Mouse (Mus musculus): ENCODE results near the gene Snx17. TPM values are rescaled to one million over a fixed set of nuclear protein-coding genes. Genes with fewer than 3 reads are reported as not detected.

The Snx17 gene
- polyA plus RNA-seq, 1 experiment, result 2.7 TPM

DNA sequence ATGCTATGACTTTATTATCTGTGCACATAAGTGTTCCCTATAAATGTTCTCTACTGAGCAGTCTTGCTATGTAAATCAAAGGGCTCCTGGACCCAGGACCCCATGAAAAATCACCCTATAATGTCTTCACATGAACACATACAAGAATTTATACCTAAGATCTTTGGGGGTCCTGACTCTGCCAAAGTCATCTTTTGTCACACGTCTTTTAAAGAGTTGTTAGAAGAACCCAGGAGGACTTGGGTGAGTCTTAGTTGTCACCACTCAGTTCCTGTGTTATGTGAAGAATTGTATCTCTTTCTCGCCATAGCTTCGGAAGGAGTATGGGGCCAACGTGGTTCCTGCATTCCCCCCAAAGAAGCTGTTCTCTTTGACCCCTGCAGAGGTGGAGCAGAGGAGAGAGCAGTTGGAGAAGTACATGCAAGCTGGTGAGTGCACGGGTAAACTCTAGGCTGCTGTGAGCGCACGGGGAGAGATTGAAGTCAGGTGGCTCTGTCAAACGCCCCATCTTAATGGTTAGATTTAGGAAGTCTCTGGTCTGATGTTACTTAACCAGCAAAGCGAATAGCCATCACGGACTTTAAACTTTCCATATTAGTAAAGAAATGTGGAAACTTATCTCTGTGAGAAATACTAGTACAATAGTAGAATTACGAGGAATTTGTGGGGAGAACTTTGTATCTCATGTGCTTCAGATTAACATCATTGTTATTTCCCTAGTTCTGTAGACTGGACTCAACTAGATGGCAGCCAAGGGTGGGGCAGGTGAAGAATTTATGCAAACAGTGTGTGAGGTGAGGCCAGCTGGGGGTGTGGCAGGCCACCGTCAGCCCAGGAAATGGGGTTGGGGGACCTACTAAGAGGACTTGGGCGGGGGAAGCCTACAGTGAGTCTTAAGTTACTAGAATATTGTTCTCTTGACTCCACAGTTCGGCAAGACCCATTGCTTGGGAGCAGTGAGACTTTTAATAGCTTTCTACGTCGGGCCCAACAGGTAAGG, 1.8 kb downstream of the Snx17 start:
- TF ChIP-seq TAL1 (IDR thresholded peaks at IDR 0.05; ENCODE audit: low read length) (no peak), GATA1 (IDR thresholded peaks at IDR 0.05; ENCODE audit: low read length) (no peak)
- Histone ChIP-seq H3K4me1 (ENCODE audit: control insufficient read depth) (peaks cover 55% of the 10 kb centered on the region), H3K9me3 (ENCODE audit: control insufficient read depth, low read length) (no peaks in the 10 kb centered on the region), H3K27me3 (ENCODE audit: control insufficient read depth) (no peaks in the 10 kb centered on the region), H3K36me3 (ENCODE audit: control insufficient read depth) (peaks cover 73% of the 10 kb centered on the region), H3K4me3 (replicated peaks) (peak overlapping the region; percentile 89)

DNA sequence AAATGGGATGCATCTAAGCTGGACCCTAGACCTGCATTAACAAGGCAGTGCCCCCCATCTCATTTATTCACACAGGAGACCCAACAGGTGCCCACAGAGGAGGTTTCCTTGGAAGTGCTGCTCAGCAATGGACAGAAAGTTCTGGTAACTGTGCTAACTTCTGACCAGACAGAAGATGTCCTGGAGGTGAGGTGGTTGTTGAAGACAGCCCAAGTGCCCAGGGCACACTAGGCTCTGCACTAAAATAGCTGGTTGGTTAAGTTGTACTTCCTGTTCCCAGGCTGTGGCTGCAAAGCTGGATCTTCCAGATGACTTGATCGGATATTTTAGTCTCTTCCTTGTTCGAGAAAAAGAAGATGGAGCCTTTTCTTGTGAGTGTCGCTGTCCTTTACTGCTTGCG, 2.6 kb downstream of the Snx17 start:
- Histone ChIP-seq H3K4me1 (ENCODE audit: control insufficient read depth) (peaks cover 60% of the 10 kb centered on the region), H3K9me3 (ENCODE audit: control insufficient read depth, low read length) (no peaks in the 10 kb centered on the region), H3K4me3 (replicated peaks) (no peak overlapping the region), H3K27me3 (ENCODE audit: control insufficient read depth) (no peaks in the 10 kb centered on the region), H3K36me3 (ENCODE audit: control insufficient read depth) (peaks cover 73% of the 10 kb centered on the region)
- TF ChIP-seq TAL1 (IDR thresholded peaks at IDR 0.05; ENCODE audit: low read length), result no peak

DNA sequence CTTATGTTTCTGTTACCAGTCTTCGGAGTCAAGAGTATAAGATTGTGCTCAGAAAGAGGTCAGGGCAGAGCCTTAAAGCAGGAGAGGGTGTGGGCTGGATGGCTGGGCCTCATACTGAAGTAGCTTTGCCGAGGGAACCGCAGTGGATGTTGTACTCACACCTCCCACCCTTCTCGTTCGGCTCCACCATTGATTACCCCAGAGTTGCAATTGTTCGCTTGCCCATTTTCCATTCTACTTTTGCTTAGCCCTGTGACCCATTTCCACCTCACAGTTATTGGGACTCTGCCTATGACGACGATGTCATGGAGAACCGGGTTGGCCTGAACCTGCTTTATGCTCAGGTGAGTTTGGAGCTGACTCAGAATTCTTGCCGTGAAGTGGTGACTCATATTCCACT, 3.2 kb downstream of the Snx17 start:
- Histone ChIP-seq H3K36me3 (ENCODE audit: control insufficient read depth) (peaks cover 72% of the 10 kb centered on the region), H3K9me3 (ENCODE audit: control insufficient read depth, low read length) (no peaks in the 10 kb centered on the region), H3K4me3 (replicated peaks) (no peak overlapping the region), H3K27me3 (ENCODE audit: control insufficient read depth) (no peaks in the 10 kb centered on the region), H3K4me1 (ENCODE audit: control insufficient read depth) (peaks cover 57% of the 10 kb centered on the region)
- TF ChIP-seq TAL1 (IDR thresholded peaks at IDR 0.05; ENCODE audit: low read length), result no peak
- no peak for TF ChIP-seq GATA1 (IDR thresholded peaks at IDR 0.05; ENCODE audit: low read length)

DNA sequence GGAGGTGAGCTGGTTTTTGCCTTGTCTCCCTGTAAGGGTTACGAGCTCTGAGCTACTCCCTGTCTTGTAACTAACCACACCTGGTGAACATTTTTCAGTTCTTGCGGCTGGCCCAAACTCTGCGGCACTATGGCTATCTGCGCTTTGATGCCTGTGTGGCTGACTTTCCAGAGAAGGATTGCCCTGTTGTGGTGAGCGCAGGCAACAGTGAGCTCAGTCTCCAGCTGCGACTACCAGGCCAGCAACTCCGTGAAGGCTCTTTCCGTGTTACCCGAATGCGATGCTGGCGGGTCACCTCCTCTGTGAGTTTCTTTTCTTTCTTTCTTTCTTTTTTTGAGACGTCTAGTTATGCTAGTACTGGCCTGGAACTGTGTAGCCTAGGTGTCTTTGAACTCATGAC, 4.0 kb downstream of the Snx17 start:
- Histone ChIP-seq H3K4me1 (ENCODE audit: control insufficient read depth) (peaks cover 55% of the 10 kb centered on the region), H3K9me3 (ENCODE audit: control insufficient read depth, low read length) (no peaks in the 10 kb centered on the region), H3K27me3 (ENCODE audit: control insufficient read depth) (no peaks in the 10 kb centered on the region), H3K4me3 (replicated peaks) (no peak overlapping the region), H3K36me3 (ENCODE audit: control insufficient read depth) (peaks cover 73% of the 10 kb centered on the region)
- TF ChIP-seq TAL1 (IDR thresholded peaks at IDR 0.05; ENCODE audit: low read length) (no peak), GATA1 (IDR thresholded peaks at IDR 0.05; ENCODE audit: low read length) (no peak)

DNA sequence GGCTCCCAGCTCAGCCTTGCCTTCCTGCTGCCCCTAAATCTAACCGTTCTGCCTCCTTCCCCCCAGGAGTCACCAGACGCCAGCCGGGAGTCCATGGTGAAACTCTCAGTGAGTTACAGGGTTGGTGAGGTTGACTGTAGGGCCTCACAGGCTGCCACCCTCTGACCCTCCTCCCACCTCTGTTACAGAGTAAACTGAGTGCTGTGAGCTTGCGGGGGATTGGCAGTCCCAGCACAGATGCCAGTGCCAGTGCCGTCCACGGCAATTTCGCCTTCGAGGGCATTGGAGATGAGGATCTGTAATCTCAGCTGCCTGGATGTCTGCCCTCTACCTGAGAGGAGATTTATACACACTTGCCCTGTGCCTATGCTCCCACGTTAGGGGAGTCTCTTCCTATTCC, 5.1 kb downstream of the Snx17 start:
- Histone ChIP-seq H3K9me3 (ENCODE audit: control insufficient read depth, low read length) (no peaks in the 10 kb centered on the region), H3K4me3 (replicated peaks) (no peak overlapping the region), H3K36me3 (ENCODE audit: control insufficient read depth) (peaks cover 84% of the 10 kb centered on the region), H3K4me1 (ENCODE audit: control insufficient read depth) (peaks cover 59% of the 10 kb centered on the region), H3K27me3 (ENCODE audit: control insufficient read depth) (no peaks in the 10 kb centered on the region)
- TF ChIP-seq TAL1 (IDR thresholded peaks at IDR 0.05; ENCODE audit: low read length) (no peak), GATA1 (IDR thresholded peaks at IDR 0.05; ENCODE audit: low read length) (no peak)

DNA sequence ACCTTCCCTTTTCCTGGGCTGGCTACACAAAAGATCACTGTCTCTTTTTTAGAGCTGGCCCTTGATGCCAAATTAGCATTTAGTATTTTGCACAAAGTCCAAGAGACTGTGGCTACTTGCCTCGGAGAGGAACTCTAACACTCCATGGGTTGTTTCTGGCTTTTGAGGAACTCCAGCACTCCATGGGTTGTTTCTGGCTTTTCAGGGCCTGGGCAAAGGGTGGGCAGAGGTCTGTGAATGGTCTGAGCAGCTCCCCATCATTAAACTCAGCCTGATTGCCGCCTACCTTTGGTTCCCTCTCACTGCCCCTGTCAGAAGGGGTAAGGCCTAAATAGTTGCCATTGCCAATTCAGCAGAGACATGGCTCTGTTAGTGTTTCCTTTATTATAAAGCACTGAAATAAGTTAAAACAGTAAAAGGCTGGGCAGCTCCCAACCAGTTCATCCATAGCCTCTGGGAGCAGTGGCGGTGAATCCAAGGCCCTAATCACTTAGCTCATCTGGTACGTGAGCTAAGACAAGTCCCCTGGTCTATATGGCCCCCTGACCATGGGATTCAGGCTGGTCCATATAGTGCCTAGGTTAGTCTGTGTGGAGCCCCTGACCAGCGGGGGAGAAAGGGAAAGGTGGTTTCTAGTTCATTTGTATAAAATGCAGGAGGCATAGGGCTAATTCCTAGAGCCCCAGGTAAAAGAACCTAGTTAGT, 5.7 kb downstream of the Snx17 start:
- TF ChIP-seq GATA1 (IDR thresholded peaks at IDR 0.05; ENCODE audit: low read length) (no peak), TAL1 (IDR thresholded peaks at IDR 0.05; ENCODE audit: low read length) (no peak)
- Histone ChIP-seq H3K4me1 (ENCODE audit: control insufficient read depth) (peaks cover 58% of the 10 kb centered on the region), H3K9me3 (ENCODE audit: control insufficient read depth, low read length) (no peaks in the 10 kb centered on the region), H3K27me3 (ENCODE audit: control insufficient read depth) (no peaks in the 10 kb centered on the region), H3K36me3 (ENCODE audit: control insufficient read depth) (peaks cover 90% of the 10 kb centered on the region), H3K4me3 (replicated peaks) (no peak overlapping the region)

DNA sequence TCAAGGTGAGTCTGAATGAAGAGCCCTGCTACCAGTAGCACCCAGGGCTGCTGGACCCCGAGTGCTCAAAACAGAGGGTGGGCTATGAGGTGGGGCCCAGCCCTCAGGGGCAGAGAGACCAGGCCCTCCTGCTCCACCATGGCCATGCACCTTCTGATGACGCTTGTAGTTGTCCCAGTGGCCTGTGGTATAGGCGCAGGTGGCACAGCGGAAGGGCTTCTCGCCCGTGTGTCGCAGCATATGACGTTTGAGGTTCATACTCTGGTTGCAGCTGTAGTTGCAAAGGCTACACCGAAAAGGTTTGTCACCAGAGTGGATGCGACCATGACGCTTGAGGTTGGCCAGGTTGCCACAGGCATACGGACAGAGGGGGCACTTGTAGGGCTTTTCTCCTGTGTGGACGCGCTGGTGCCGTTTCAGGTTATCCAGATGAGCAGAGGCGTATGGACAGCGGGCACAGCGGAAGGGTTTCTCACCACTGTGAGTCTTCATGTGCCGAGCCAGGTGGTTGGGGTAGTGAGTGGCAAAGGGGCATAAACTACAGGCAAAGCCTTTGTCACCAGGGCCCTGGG, 6.4 kb downstream of the Snx17 start:
- H3K4me3 ChIP-seq (replicated peaks), result no peak overlapping the region

DNA sequence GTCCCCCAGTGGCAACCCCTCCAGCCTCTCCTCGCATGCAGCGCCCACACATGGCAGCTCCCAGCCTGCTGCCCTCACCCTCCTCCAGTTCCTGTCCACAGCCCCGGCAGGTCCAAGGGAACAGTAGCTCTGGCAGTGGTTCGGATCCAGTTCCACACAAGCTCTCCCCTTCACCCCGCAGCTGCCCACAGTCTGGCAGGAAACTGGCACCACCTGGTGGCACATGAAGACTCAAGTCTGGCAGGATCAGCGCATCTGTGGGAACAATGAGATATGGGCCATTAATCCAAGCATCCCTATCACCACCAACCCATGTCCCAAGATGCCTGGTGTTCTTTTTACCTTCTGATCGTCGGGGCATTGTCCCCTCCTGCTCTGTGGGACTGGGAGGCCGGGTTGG, 6.9 kb downstream of the Snx17 start:
- no peak for TF ChIP-seq GATA1 (IDR thresholded peaks at IDR 0.05; ENCODE audit: low read length)
- TF ChIP-seq TAL1 (IDR thresholded peaks at IDR 0.05; ENCODE audit: low read length), result no peak
- H3K36me3 ChIP-seq (ENCODE audit: control insufficient read depth), result peaks cover 96% of the 10 kb centered on the region
- no peaks in the 10 kb centered on the region for H3K27me3 ChIP-seq (ENCODE audit: control insufficient read depth)
- H3K4me3 ChIP-seq (replicated peaks), result no peak overlapping the region
- no peaks in the 10 kb centered on the region for H3K9me3 ChIP-seq (ENCODE audit: control insufficient read depth, low read length)
- H3K4me1 ChIP-seq (ENCODE audit: control insufficient read depth), result peaks cover 48% of the 10 kb centered on the region

More for the DNA sequence above, 6.4 kb downstream of the Snx17 start:
- no peak for TF ChIP-seq TAL1 (IDR thresholded peaks at IDR 0.05; ENCODE audit: low read length)
- TF ChIP-seq GATA1 (IDR thresholded peaks at IDR 0.05; ENCODE audit: low read length), result no peak
- Histone ChIP-seq H3K9me3 (ENCODE audit: control insufficient read depth, low read length) (no peaks in the 10 kb centered on the region), H3K27me3 (ENCODE audit: control insufficient read depth) (no peaks in the 10 kb centered on the region), H3K36me3 (ENCODE audit: control insufficient read depth) (peaks cover 96% of the 10 kb centered on the region), H3K4me1 (ENCODE audit: control insufficient read depth) (peaks cover 53% of the 10 kb centered on the region)

DNA sequence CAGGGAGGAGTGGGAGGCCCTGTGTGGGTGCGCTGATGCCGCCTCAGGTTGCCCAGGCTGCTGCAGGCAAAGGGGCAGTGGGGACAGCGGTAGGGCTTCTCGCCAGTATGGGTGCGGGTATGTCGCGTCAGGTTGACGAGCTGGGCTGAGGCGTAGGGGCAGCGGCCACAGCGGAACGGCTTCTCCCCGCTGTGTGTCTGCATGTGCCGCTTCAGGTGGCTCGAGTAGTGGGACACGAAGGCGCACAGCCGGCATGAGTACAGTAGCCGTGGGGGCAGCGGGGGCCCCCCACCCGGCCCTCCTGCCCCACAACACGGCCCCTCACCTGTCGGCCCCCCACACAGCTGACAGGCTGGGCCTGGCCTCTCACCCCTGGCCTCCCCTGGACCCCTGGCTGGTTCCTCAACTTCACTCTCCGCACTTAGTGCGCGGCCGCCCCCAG, 7.3 kb downstream of the Snx17 start:
- peaks cover 44% of the 10 kb centered on the region for H3K4me1 ChIP-seq (ENCODE audit: control insufficient read depth)
- H3K9me3 ChIP-seq (ENCODE audit: control insufficient read depth, low read length), result no peaks in the 10 kb centered on the region
- no peak for TF ChIP-seq GATA1 (IDR thresholded peaks at IDR 0.05; ENCODE audit: low read length)
- TF ChIP-seq TAL1 (IDR thresholded peaks at IDR 0.05; ENCODE audit: low read length), result no peak
- H3K4me3 ChIP-seq (replicated peaks), result no peak overlapping the region
- no peaks in the 10 kb centered on the region for H3K27me3 ChIP-seq (ENCODE audit: control insufficient read depth)
- peaks cover 96% of the 10 kb centered on the region for H3K36me3 ChIP-seq (ENCODE audit: control insufficient read depth)

Data from erythroblast, embryonic 14.5 days (primary cell).